Mouse (Mus musculus): ENCODE data around the gene Usp54.

GRCm38 (mm10) chr14:20635546-20635945 is 5.3 kb downstream of the Usp54 start:
- TF ChIP-seq MAX (IDR thresholded peaks at IDR 0.05): no peak
- TF ChIP-seq CTCF (IDR thresholded peaks at IDR 0.05; ENCODE audit: control insufficient read depth, insufficient read depth, insufficient read length): no peak
